Mouse (Mus musculus): ENCODE measurements around the gene Chrne.

GRCm38 (mm10) chr11:70666687-70667086 lies 47.7 kb upstream of the Chrne start:
- no peak for TF ChIP-seq POLR2A (IDR thresholded peaks at IDR 0.05; ENCODE audit: borderline replicate concordance, control insufficient read depth, low read depth, low read length)
- no peak for TF ChIP-seq CTCF (IDR thresholded peaks at IDR 0.05; ENCODE audit: control insufficient read depth, insufficient read depth, low read length)
